Mouse (Mus musculus): Measurements from ENCODE around the gene Ccpg1os. TPM values are rescaled to one million over a fixed set of nuclear protein-coding genes. Genes with fewer than 3 reads are reported as not detected.

Ccpg1os gene
- polyA plus RNA-seq, 1 experiment from 2014 or later, result 15.4 TPM

DNA sequence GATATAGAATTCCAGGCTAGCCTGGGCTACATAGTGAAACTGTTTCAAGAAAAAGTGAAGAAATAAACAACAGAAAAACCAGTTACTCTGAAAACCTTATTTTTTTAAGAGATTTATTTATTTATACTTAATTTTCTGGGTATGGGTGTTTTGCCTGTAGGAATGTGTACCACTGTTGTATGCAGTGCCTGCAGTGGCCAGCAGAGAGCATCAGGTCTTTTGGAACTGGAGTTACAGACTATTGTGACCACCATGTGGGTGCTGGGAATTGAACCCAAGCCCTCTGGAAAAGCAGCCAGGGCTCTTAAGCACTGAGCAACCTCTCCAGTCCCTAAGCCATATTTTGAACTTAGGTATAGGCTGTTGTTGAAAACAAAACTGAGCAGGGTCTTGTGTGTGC is 12.2 kb downstream of the Ccpg1os start:
- no peak overlapping the region for H3K27ac ChIP-seq
- H3K9me3 ChIP-seq, result no peaks in the 10 kb centered on the region
- no peaks in the 10 kb centered on the region for H3K27me3 ChIP-seq (ENCODE audit: poor library complexity, severe bottlenecking)
- no peaks in the 10 kb centered on the region for H3K36me3 ChIP-seq (replicated peaks)
- H3K4me1 ChIP-seq, result 0 out of 2 replicates have a peak, but pooled peaks cover 3% of the 10 kb centered on the region
- DNase-seq (ENCODE audit: extremely low spot score, low spot score), result no peak
- no peak overlapping the region for H3K4me3 ChIP-seq

DNA sequence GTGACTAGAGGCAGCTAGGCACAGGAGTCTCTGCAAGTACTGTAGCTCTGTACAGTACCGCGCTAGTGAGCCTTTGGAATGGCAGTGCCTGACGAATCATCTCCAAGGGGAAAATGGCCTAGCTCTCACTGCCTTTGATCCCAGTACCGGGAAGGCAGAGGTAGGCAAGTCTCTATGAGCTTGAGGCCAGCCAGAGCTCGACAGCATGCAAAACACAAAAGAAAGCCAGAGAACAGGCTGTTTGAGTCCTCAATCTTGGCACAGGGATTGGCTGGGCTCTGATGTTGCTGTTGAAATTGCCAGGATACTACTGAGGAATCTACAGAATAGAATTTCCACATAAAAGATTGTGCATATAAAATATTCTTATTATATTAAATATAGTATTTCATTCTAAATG is 12.7 kb downstream of the Ccpg1os start:
- Histone ChIP-seq H3K9me3 (no peaks in the 10 kb centered on the region), H3K27me3 (ENCODE audit: poor library complexity, severe bottlenecking) (no peaks in the 10 kb centered on the region), H3K27ac (no peak overlapping the region), H3K36me3 (replicated peaks) (no peaks in the 10 kb centered on the region), H3K4me3 (no peak overlapping the region), H3K4me1 (0 out of 2 replicates have a peak, but pooled peaks cover 3% of the 10 kb centered on the region)
- 89% methylated on average over 5 of the region's 5 CpGs for WGBS
- DNase-seq (ENCODE audit: extremely low spot score, low spot score), result no peak

DNA sequence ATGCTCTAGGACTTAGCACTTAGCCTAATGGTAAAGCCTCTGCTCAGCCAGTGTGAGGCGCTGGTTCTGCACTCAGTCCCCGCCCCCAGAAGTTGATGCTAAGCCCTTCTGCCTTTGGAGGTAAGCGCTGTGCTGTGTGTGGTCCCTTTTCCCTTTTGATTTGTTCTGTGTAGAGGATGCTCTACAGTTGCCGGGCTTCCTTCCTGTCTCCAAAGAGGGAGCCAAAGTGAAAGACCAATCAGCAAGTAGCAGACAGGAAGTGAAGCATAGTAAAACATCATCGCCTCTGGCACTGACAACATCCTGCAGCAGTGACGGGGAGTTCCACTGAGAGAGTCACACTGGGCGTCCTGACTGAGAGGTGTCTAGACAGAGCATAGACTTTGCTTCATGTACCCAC is 15.3 kb downstream of the Ccpg1os start:
- Histone ChIP-seq H3K9me3 (no peaks in the 10 kb centered on the region), H3K27me3 (ENCODE audit: poor library complexity, severe bottlenecking) (no peaks in the 10 kb centered on the region), H3K36me3 (replicated peaks) (no peaks in the 10 kb centered on the region), H3K4me1 (0 out of 2 replicates have a peak, but pooled peaks cover 3% of the 10 kb centered on the region), H3K27ac (no peak overlapping the region), H3K4me3 (no peak overlapping the region)
- 72% methylated on average over 7 of the region's 7 CpGs for WGBS
- no peak for DNase-seq (ENCODE audit: extremely low spot score, low spot score)

DNA sequence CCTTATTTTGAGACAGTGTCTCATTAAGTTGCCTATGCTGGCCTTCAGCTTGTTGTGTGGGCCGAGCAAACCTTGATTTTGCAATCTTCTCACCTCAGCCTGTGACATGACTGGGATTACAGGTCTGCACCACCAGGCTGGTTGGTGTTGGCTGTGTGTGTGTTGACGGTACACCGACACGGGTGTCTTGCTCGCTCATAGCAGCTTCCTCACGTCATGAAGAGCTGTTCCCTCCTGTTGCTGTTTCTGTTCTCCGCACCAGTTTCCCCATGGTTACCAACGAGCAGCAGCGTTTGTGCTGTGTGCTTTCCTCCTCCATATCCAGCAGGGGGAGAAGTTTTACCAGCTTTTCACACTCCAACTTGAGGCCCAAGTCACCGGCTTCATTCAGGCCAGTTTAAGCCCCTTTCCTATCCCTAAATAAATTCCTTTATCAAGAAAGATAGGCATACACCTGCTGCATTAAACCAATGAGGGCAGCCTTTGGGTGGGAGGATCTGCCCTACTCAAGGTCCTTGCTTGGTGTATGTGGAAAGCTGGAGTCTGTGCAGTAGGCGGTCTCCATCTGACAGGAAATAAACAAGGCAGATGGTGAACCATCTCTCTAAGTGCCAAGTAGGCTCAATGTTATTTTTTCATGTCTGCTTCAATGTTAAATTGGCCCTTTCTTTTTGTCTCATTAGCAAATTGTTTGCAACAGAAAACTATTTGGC is 16.7 kb downstream of the Ccpg1os start:
- DNase-seq (ENCODE audit: extremely low spot score, low spot score), result no peak
- 39% methylated on average over 11 of the region's 11 CpGs for WGBS
- H3K4me1 ChIP-seq, result 0 out of 2 replicates have a peak, but pooled peaks cover 3% of the 10 kb centered on the region
- H3K4me3 ChIP-seq, result no peak overlapping the region
- no peaks in the 10 kb centered on the region for H3K27me3 ChIP-seq (ENCODE audit: poor library complexity, severe bottlenecking)
- H3K27ac ChIP-seq, result no peak overlapping the region
- no peaks in the 10 kb centered on the region for H3K9me3 ChIP-seq
- no peaks in the 10 kb centered on the region for H3K36me3 ChIP-seq (replicated peaks)

DNA sequence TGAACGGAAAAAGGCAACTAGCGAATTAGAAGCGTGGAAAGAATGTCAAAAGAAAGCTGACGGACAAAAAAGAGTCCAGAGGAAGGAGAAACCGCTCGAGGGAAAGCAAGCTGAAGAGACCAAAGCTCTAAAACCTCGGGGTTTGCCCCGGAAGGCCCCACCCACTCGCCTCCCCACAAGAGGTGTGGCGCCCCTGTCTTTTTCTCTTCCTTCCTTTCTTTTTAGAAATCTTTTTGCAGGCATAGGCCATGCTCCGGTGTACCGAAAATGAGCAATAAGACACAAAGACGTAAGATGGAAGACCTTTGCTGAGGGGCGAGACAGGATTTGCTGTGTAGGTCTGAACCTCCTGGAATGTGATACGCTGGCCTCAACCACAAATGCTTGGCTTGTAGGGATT is 23.2 kb downstream of the Ccpg1os start:
- no peaks in the 10 kb centered on the region for H3K9me3 ChIP-seq
- no peak overlapping the region for H3K4me3 ChIP-seq
- DNase-seq (ENCODE audit: extremely low spot score, low spot score), result no peak
- H3K27me3 ChIP-seq (ENCODE audit: poor library complexity, severe bottlenecking), result no peaks in the 10 kb centered on the region
- no peak overlapping the region for H3K27ac ChIP-seq
- peaks cover 15% of the 10 kb centered on the region for H3K4me1 ChIP-seq
- 80% methylated on average over 15 of the region's 15 CpGs for WGBS
- H3K36me3 ChIP-seq (replicated peaks), result no peaks in the 10 kb centered on the region

DNA sequence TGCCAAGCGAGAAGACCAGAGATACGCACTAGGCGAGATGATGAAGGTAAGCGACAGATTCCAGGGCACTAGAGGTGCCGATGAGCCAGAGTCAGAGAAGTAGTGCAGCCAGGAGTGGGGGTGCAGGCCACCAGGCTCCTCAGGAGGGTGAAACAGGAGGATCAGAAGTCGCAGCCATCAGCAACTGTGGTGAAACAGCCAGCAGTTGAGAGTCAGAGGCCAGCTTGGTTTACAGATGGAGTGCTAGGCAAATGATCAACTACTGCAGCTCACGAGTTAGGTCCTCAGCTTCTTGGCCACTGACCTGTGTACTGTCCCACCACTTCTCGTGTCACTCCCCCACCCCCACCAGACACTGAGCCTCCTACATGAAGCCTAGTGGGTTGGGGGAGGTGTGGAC is 23.8 kb downstream of the Ccpg1os start:
- no peak for DNase-seq (ENCODE audit: extremely low spot score, low spot score)
- Histone ChIP-seq H3K27me3 (ENCODE audit: poor library complexity, severe bottlenecking) (no peaks in the 10 kb centered on the region), H3K36me3 (replicated peaks) (no peaks in the 10 kb centered on the region), H3K27ac (no peak overlapping the region), H3K4me3 (no peak overlapping the region), H3K4me1 (peaks cover 15% of the 10 kb centered on the region), H3K9me3 (no peaks in the 10 kb centered on the region)
- 73% methylated on average over 8 of the region's 8 CpGs for WGBS

DNA sequence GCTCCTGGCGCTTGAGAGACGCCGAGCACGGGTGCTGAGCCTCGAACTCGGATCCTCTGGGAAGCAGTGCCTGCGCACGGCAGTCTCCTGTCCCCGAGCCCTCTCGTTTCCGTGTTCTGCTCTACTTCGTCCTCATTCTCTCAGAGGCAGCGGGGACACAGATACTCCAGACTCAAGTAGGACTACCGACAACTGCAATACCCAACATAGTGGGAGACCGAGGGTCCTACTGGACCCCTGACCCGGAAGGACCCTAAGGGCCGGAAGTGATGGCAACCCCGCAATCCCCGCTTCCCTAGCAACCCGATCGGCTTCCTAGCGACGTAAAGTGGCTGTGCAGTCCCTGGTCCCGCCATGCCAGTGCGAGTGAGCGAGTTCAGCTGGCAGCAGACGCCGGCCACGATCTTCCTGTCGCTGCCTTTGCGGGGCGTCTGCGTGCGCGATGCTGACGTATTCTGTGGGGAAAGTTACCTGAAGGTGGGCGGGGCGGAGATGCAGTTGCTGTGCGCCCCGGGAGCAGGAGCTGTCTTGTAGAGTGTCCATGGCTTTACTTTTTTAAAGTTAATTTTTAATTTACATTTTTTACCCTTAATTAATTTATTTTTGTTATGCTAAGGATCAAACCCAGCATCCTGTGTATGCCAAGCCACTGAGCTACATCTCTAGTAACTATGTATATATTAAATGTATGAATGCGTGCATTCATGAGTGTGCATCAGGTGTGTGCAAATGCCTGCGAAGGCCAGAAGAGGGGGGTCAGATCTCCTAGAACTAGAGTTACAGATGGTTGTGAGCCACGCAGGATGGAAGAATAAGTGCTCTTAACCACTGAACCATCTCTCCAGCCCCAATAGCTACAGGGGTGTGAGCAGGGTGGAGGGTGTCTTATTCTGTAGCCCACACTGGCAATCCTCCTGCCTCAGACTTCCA is 26.4 kb downstream of the Ccpg1os start, which contains the start of the genes Dyx1c1 and Gm44503:
Dyx1c1 (plus strand) TSS at position 265 of the 930 bp plus-strand sequence.
Gm44503 (plus strand) TSS at position 332 of the 930 bp plus-strand sequence.
- H3K4me1 ChIP-seq, result peaks cover 15% of the 10 kb centered on the region
- DNase-seq (ENCODE audit: extremely low spot score, low spot score), result peak; percentile 88
- H3K9me3 ChIP-seq, result no peaks in the 10 kb centered on the region
- peak within 1 kb of the TSS; percentile 78 for H3K4me3 ChIP-seq
- 2% methylated on average over 43 of the region's 43 CpGs for WGBS
- peak within 1 kb of the TSS; percentile 78 for H3K27ac ChIP-seq
- H3K36me3 ChIP-seq (replicated peaks), result no peaks in the 10 kb centered on the region
- no peaks in the 10 kb centered on the region for H3K27me3 ChIP-seq (ENCODE audit: poor library complexity, severe bottlenecking)

DNA sequence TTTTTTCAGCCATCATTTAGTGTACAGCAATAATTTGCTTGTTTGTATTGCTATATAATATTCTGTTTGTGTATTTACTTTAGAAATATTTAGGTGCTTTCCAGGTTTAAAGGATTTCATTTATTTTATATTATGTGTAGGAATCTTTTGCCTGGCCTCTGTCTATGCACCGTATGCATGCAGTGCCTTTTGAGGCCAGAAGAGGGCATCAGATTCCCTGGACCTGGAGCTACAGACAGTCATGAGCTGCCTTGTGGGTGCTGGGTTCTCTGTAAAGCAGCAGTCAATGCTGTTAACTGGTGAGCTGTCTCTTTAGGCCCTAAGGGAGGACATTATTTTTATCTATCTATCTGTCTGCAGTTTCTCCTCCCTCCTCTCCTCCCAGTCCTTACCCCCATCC is 29.6 kb downstream of the Ccpg1os start:
- WGBS, result 18% methylated on average over 1 of the region's 1 CpGs
- no peaks in the 10 kb centered on the region for H3K27me3 ChIP-seq (ENCODE audit: poor library complexity, severe bottlenecking)
- no peak overlapping the region for H3K4me3 ChIP-seq
- peak; percentile 53 for DNase-seq (ENCODE audit: extremely low spot score, low spot score)
- no peaks in the 10 kb centered on the region for H3K9me3 ChIP-seq
- H3K4me1 ChIP-seq, result peaks cover 15% of the 10 kb centered on the region
- no peak overlapping the region for H3K27ac ChIP-seq
- H3K36me3 ChIP-seq (replicated peaks), result no peaks in the 10 kb centered on the region

DNA sequence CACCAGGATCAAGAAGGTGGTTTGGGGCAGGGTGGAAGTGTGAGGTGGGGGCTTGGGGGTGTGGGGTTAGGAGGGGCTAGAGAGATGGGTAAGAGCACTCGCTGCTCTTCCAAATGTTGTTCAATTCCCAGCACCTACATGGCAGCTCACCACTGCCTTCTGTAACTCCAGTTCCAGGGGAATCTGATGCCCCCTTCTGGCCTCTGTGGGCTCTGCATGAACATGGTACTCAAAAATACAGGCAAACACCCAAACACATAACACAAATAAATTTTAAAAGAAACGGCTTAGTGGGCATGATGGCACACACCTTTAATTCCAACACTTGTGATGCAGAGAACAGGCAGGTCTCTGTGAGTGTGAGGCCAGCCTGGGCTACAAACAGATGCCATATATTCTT is 30.4 kb downstream of the Ccpg1os start:
- H3K36me3 ChIP-seq (replicated peaks), result no peaks in the 10 kb centered on the region
- peak; percentile 25 for DNase-seq (ENCODE audit: extremely low spot score, low spot score)
- H3K27ac ChIP-seq, result no peak overlapping the region
- H3K4me3 ChIP-seq, result no peak overlapping the region
- H3K9me3 ChIP-seq, result no peaks in the 10 kb centered on the region
- H3K4me1 ChIP-seq, result peaks cover 15% of the 10 kb centered on the region
- 62% methylated on average over 2 of the region's 2 CpGs for WGBS
- no peaks in the 10 kb centered on the region for H3K27me3 ChIP-seq (ENCODE audit: poor library complexity, severe bottlenecking)

DNA sequence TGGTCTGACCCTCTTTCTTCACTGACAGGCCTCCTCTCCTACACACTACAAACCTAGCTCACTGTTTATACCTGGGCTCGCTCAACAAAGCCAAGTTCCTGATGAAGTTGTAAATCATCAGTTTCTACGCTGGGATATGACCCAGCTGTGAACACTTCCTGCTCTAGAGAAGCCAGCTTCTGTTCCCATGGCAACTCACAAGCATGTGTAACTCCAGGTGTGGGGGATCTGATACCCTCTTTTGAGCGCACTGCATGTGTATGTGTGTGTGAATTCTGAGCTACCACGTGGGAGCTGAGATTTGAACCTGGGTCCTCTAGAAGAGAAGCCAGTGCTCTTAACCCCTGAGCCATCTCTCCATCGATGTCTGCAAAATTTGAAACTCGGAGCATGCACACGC is 35.6 kb downstream of the Ccpg1os start:
- H3K4me3 ChIP-seq, result no peak overlapping the region
- peaks cover 32% of the 10 kb centered on the region for H3K36me3 ChIP-seq (replicated peaks)
- H3K4me1 ChIP-seq, result no peaks in the 10 kb centered on the region
- H3K27ac ChIP-seq, result no peak overlapping the region
- no peaks in the 10 kb centered on the region for H3K27me3 ChIP-seq (ENCODE audit: poor library complexity, severe bottlenecking)
- no peak for DNase-seq (ENCODE audit: extremely low spot score, low spot score)
- H3K9me3 ChIP-seq, result peaks cover 9% of the 10 kb centered on the region
- whole genome bisulfite sequencing, result 79% methylated on average over 7 of the region's 7 CpGs

DNA sequence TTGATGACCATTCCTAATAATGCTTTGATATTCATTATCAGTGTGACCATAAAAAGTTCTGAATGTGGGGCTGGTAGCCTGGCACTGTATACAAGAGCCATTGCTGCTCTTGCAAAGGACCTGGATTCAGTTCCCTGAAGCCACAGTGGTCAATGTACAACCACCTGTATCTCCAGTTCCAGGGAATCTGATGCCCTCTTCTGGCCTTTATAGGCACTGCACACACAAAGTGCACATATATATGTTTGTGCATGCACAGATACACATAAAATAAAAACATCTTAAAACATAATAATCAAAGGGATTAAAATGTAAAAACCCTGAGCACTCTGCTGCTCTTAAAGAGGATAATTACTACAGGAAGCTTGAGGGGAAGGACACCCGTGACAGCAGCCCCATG is 38.2 kb downstream of the Ccpg1os start:
- no peaks in the 10 kb centered on the region for H3K27me3 ChIP-seq (ENCODE audit: poor library complexity, severe bottlenecking)
- H3K4me1 ChIP-seq, result no peaks in the 10 kb centered on the region
- peaks cover 52% of the 10 kb centered on the region for H3K36me3 ChIP-seq (replicated peaks)
- no peak overlapping the region for H3K27ac ChIP-seq
- WGBS, result 90% methylated on average over 1 of the region's 1 CpGs
- no peak for DNase-seq (ENCODE audit: extremely low spot score, low spot score)
- no peak overlapping the region for H3K4me3 ChIP-seq
- peaks cover 9% of the 10 kb centered on the region for H3K9me3 ChIP-seq

DNA sequence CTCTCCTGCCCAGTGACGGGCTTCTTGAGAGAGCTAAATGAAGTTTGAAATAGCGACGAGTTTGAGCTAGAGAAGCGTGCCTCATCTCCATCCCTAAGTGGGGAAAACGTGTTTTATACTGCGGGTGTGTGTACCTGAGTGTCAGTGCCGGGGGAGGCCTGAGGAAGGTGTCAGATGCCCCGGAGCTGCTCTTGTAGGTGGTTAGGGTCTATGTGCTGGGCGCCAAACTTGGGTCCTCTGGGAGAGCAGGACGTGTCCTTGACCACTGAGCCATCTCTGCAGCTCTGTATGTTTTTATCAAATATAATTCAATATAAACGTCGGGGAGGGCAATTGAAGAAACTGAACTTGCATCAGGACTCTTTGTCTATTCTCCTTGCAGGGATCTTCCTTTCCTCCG is 40.9 kb downstream of the Ccpg1os start:
- Histone ChIP-seq H3K9me3 (peaks cover 9% of the 10 kb centered on the region), H3K27ac (no peak overlapping the region), H3K4me1 (no peaks in the 10 kb centered on the region), H3K36me3 (replicated peaks) (peaks cover 55% of the 10 kb centered on the region), H3K4me3 (no peak overlapping the region), H3K27me3 (ENCODE audit: poor library complexity, severe bottlenecking) (no peaks in the 10 kb centered on the region)
- no peak for DNase-seq (ENCODE audit: extremely low spot score, low spot score)
- WGBS, result 92% methylated on average over 13 of the region's 13 CpGs

DNA sequence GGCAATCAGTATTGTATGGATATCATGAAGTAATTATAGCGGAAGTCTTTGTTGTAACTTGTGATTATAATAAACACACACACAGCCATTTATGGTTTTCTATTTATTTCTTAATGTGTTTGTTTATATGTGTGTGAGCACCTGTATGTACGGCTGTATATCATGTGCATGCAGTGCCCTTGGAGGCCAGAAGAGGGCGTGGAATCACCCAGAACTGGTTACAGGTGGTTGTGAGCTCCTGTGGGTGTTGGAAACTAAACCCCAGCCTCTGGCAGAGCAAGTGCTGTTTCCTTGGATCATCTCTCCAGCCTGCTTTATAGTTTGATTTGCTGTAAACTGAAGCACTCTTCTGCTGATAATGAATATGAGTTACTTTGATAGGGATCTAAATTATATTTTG is 41.8 kb downstream of the Ccpg1os start:
- DNase-seq (ENCODE audit: extremely low spot score, low spot score), result no peak
- 62% methylated on average over 3 of the region's 3 CpGs for WGBS
- H3K27ac ChIP-seq, result no peak overlapping the region
- H3K4me1 ChIP-seq, result no peaks in the 10 kb centered on the region
- H3K9me3 ChIP-seq, result peaks cover 9% of the 10 kb centered on the region
- H3K36me3 ChIP-seq (replicated peaks), result peaks cover 55% of the 10 kb centered on the region
- no peaks in the 10 kb centered on the region for H3K27me3 ChIP-seq (ENCODE audit: poor library complexity, severe bottlenecking)
- H3K4me3 ChIP-seq, result no peak overlapping the region
